Mouse (Mus musculus): ENCODE measurements at regions not wholly inside any gene's neighbourhood (a gene's known extent, or its start where the extent isn't known, plus 50 kb on each side); places are given as distances from the start of the nearest gene placed in this dataset.

- TF ChIP-seq CTCF (conservative IDR thresholded peaks at IDR 0.05; ENCODE audit: low read length), result no peak
- no peak for TF ChIP-seq NANOG (IDR thresholded peaks at IDR 0.05; ENCODE audit: borderline replicate concordance, low read length)
- TF ChIP-seq POU5F1 (IDR thresholded peaks at IDR 0.05; ENCODE audit: borderline replicate concordance, low read length), result no peak
These were observed 115.2 kb upstream of the Irf2bp2 start for GRCm38 (mm10) chr8:126708956-126709355.

All from E14TG2a.4 (cell line).